Mouse (Mus musculus): ENCODE data around the gene Xpo5.

DNA sequence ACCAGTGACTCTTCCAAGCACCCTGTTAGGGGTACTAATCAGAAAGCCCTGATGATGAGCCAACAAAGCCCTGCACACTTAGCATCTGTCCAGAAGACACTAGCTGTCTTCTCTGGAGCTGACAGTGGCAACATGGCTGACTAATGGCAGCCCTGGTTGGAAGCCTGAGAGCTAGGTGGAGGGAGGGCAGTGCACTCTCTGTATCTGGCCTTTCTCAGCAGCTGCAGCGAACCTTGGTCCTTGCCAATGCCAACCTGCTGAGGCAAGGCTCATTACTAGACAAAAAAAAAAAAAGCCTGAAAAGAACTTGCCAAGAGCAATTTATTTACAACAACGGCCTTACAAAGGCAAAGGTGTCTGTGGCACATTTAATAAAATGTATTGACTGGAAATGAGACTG, 41.0 kb downstream of the Xpo5 start:
- no peak for TF ChIP-seq CTCF (IDR thresholded peaks at IDR 0.05; ENCODE audit: insufficient read depth, low read length)
- no peak for TF ChIP-seq POLR2A (IDR thresholded peaks at IDR 0.05; ENCODE audit: borderline replicate concordance, extremely low read depth, low read depth, low read length)

All from lung, adult 2 months (tissue).